Mouse (Mus musculus) testis, adult 2 months (tissue): ENCODE data around the gene Specc1.

Experiments used
- CTCF ChIP-seq: fragments of 200-500 bp; IDR thresholded peaks from 2 replicates; pipeline ENCODE4 v1.5.1; 2012; ENCODE audit warnings: low read depth, mild to moderate bottlenecking, inconsistent platforms, low read length, moderate library complexity; ENCODE audit not compliant: control insufficient read depth, insufficient read depth, insufficient replicate concordance
- POLR2A ChIP-seq: fragments of 200-500 bp; IDR thresholded peaks from 2 replicates; pipeline ENCODE4 v1.6.1; 2012; ENCODE audit warnings: low read depth, mild to moderate bottlenecking, inconsistent platforms, low read length, moderate library complexity; ENCODE audit not compliant: control insufficient read depth

- TF ChIP-seq CTCF = no peak
- TF ChIP-seq POLR2A = no peak
These were observed 146.9 kb downstream of the Specc1 start for GRCm38 (mm10) chr11:62103380-62103911.
